Mouse (Mus musculus): ENCODE measurements around the gene Inpp5a.

The Inpp5a gene

GRCm38 (mm10) chr7:139584221-139585175 lies 195.6 kb downstream of the Inpp5a start:
- DNase-seq, result no peak

DNA sequence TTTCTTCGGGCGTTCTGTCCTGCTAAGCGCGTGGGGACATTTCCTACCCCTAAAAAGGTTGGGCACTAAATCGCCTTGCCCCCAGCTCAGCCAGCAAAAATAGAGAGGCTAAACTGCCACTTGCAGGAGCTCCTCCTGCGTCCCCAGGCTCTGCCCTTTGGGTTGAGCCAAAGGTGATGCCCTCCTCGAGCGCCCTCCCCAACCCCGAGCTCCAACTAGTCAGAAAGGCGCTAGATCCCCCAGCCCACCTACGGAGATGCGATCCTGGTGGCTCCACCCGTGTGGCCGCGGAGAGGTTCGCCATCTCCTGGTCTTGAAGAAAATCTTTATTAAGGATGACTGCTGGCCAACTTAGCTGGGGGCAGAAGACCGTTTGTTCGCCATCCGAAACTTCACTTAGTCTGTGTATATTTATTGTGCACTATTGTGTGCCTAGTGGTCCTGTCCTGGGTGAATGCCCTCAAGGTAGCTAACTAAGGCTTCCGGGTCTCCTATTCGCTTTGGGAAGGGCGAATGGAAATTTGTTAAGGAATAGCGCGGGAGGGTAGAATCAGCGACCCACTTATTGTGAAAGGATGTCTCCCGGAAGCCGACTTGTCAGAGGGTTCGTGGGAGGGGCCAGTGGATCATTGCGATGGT lies 196.4 kb downstream of the Inpp5a start:
- DNase-seq, result no peak

- DNase-seq, result no peak
These were observed 199.0 kb downstream of the Inpp5a start for GRCm38 (mm10) chr7:139587919-139588318.

DNA sequence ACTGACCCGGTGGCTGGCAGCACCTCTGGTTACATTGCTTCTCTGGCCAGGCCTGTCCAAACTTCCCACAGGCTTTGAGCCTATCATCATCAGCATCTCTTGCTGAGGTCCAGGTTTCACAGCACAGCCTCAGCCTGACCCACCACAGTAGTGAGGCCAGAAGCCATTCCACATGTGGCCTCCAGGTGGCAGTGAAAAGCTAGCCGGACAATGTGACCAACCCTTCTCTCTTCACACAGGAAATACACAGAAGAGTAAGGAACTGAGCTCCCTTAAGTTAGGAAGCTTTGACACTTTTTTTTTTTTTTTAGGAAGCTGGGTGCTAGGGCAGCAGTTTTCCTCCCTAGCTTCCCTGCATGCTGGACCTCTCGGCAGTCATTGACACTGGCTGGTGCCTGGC lies 201.4 kb downstream of the Inpp5a start:
- peak; percentile 24 to 26 for DNase-seq

DNA sequence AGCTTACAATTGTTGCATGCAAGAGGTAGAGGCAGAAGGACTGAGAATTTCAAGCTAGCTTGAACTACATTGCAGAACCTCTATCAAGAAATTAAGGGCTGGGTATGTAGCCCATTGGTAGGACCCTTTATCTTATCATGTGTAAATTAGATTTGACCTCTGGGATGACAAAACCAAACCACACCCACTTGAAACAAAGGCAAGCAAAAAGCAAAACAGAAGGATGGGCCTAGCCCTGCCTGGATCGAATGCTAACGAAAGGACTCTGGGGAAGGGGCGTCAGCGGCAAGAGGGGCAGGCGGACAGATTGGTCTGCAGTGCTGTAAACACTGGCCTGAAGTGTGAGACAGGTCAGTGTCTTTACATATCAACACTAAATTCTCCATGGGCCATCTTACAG lies 202.4 kb downstream of the Inpp5a start:
- no peak for DNase-seq

- DNase-seq, result no peak
These were observed 206.4 kb downstream of the Inpp5a start for GRCm38 (mm10) chr7:139595311-139595710.

DNA sequence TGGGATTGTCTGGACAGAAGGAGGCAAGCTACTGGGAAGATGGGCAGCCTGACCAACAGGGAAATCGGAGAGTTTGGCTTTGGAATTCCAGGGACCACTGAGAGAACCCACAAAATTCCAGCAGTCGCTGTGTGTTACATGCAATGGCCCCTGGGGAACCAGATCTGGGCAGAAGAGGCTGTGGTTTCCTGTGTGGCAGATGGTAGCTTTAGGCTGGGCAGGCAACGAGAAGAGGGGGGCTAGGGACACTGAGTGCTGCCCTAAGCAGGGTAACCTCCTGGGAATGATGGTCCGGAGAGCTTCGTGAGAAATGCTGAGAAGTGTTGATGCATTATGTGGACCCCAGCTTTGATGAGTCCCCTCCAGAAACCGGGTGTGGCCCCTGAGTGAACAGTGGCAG lies 207.0 kb downstream of the Inpp5a start:
- no peak for DNase-seq

DNA sequence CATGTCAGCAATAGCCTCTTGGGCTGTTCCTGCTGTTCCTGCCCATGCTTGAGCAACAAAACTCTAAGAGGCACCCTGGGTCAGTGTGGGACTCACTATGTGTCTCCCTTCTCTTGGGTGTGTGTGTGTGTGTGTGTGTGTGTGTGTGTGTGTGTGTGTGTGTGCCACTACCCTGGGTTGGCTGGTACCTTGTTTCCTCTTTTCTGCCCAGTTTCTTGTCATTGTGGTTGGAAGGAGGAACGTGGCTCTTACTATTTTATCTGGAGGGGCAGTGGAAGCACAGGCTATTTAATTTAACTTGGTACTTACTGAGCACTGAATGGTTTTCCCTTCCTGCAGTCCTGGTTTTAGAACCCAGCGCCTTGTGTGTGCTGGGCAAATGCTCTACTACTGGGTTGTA lies 221.4 kb downstream of the Inpp5a start:
- DNase-seq, result no peak

GRCm38 (mm10) chr7:139615767-139616766 lies 227.2 kb downstream of the Inpp5a start:
- peak; percentile 23 to 48 for DNase-seq

DNA sequence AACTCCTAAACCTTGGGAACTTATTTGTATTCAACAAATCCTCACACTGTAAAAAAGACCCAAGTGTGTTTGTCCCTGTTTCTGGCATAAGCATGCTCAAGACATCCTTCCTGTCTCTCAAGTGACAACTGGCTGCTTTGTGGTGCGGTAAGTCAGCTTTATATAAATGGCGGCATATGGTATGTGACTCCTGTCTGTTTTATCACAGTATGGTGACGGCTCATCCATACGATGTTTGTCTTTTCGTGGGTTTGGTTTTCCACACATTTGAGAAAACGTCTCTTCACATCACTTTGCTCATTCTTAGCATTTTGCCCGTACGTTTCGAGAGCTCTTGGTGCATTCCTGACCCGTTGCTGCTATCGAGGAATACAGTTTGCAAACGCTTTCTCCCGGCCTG lies 233.7 kb downstream of the Inpp5a start:
- DNase-seq, result no peak

DNA sequence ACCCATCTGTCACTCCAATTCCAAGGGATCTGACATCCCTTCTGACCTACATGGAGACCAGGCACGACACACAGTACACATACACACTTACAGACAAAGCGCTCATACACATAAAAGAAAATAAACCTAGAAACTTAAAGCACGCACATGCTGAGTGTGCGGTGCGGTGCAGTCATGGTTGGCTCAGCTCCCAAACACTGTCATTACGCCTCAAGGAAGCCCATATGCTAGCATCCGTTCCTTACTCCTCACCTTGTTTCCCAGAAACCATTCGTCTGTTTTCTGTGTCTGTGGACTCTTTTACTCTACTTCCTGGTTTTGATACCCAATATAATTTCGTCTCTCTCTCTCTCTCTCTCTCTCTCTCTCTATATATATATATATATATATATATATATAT lies 236.2 kb downstream of the Inpp5a start:
- no peak for DNase-seq
